Comparison of ENCODE assay signal across 19 mouse cellular contexts in genomic region chr14:40863022-40863421, GRCm38 (mm10). TPM values are rescaled to one million over a fixed set of nuclear protein-coding genes. Genes with fewer than 3 reads are reported as not detected.
DNase-seq lines count a peak whose midpoint lies in the region; ATAC-seq and TF ChIP-seq lines count a peak whose summit lies in the region.
"Had no signal": no experiment of that assay in that cellular context is flagged by ENCODE, and none has a peak within 500 bp of the region (broad histone marks: within the 10 kb centered on the region; RNA-seq: fewer than 3 reads in every experiment).

No protein-coding gene starts in this region.

- no peak for TF ChIP-seq EP300 in heart, adult 2 months (IDR thresholded peaks at IDR 0.05; ENCODE audit: insufficient read depth, low read depth, low read length)

- DNase-seq in heart, adult 2 months = no peak
- no peak for DNase-seq in heart, adult 18-20 months
- DNase-seq in liver = peak; percentile 22
- no peak for DNase-seq in liver, embryonic 11.5 days (ENCODE audit: low spot score)
- DNase-seq in ES-CJ7 (ENCODE audit: low read depth, low spot score) = peak; percentile 47
- no peak for DNase-seq in urinary bladder, postnatal 36 days (ENCODE audit: low spot score in 2 of 2)
- DNase-seq: adrenal gland, adult 8-10 months; cerebellum, adult 18-20 months; right cerebral cortex, postnatal 25 days had no signal

- H3K27ac ChIP-seq in heart, adult 2 months = no peak overlapping the region
- H3K27ac ChIP-seq in liver, embryonic 11.5 days (ENCODE audit: low read depth, low read length) = no peak overlapping the region
- no peak overlapping the region for H3K27ac ChIP-seq in liver, embryonic 12.5 days
- H3K27ac ChIP-seq: embryonic facial prominence, embryonic 15.5 days; forebrain, embryonic 12.5 days; hindbrain, embryonic 12.5 days; kidney, embryonic 15.5 days; liver, embryonic 15.5 days; neural tube, embryonic 12.5 days had no signal

- 0 out of 2 replicates have a peak, but pooled peaks have one; percentile 15 for TF ChIP-seq CTCF in heart, adult 2 months (IDR thresholded peaks at IDR 0.05)

- no peaks in the 10 kb centered on the region for H3K27me3 ChIP-seq in heart, adult 2 months (ENCODE audit: control insufficient read depth, insufficient read depth, low read length)
- H3K27me3 ChIP-seq in liver, embryonic 11.5 days (replicated peaks; ENCODE audit: control insufficient read depth, insufficient read depth, low read length) = no peaks in the 10 kb centered on the region
- H3K27me3 ChIP-seq in liver, embryonic 12.5 days (replicated peaks) = no peaks in the 10 kb centered on the region
- H3K27me3 ChIP-seq: embryonic facial prominence, embryonic 15.5 days; forebrain, embryonic 12.5 days; hindbrain, embryonic 12.5 days; kidney, embryonic 15.5 days; liver, embryonic 15.5 days; neural tube, embryonic 12.5 days had no signal

- no peaks in the 10 kb centered on the region for H3K79me2 ChIP-seq in heart, adult 2 months (replicated peaks; ENCODE audit: control insufficient read depth, insufficient read depth, low read length)

- H3K9ac ChIP-seq in heart, adult 2 months (ENCODE audit: low read depth, low read length) = no peak overlapping the region
- no peak overlapping the region for H3K9ac ChIP-seq in liver, embryonic 11.5 days (ENCODE audit: low read depth, low read length)
- no peak overlapping the region for H3K9ac ChIP-seq in liver, embryonic 12.5 days
- H3K9ac ChIP-seq: embryonic facial prominence, embryonic 15.5 days; forebrain, embryonic 12.5 days; hindbrain, embryonic 12.5 days; kidney, embryonic 15.5 days; liver, embryonic 15.5 days; neural tube, embryonic 12.5 days had no signal

- no peak overlapping the region for H3K4me3 ChIP-seq in heart, adult 2 months
- H3K4me3 ChIP-seq in liver, embryonic 11.5 days (ENCODE audit: low read depth, low read length) = no peak overlapping the region
- no peak overlapping the region for H3K4me3 ChIP-seq in liver, embryonic 12.5 days
- H3K4me3 ChIP-seq: embryonic facial prominence, embryonic 15.5 days; forebrain, embryonic 12.5 days; hindbrain, embryonic 12.5 days; kidney, embryonic 15.5 days; liver, embryonic 15.5 days; neural tube, embryonic 12.5 days had no signal

- H3K4me1 ChIP-seq in heart, adult 2 months (ENCODE audit: control insufficient read depth, insufficient read depth, low read length) = no peaks in the 10 kb centered on the region
- H3K4me1 ChIP-seq in liver, embryonic 11.5 days (replicated peaks; ENCODE audit: control insufficient read depth, insufficient read depth, low read length) = no peaks in the 10 kb centered on the region
- H3K4me1 ChIP-seq in liver, embryonic 12.5 days = peaks cover 14% of the 10 kb centered on the region
- H3K4me1 ChIP-seq: embryonic facial prominence, embryonic 15.5 days; forebrain, embryonic 12.5 days; hindbrain, embryonic 12.5 days; neural tube, embryonic 12.5 days had no signal

- no peak overlapping the region for H3K4me2 ChIP-seq in liver, embryonic 11.5 days
- H3K4me2 ChIP-seq in liver, embryonic 12.5 days = no peak overlapping the region
- H3K4me2 ChIP-seq: embryonic facial prominence, embryonic 15.5 days; forebrain, embryonic 12.5 days; hindbrain, embryonic 12.5 days; kidney, embryonic 15.5 days; liver, embryonic 15.5 days; neural tube, embryonic 12.5 days had no signal

- no peak for TF ChIP-seq POLR2A in heart, adult 2 months (IDR thresholded peaks at IDR 0.05; ENCODE audit: insufficient read depth, low read depth, low read length)

- H3K36me3 ChIP-seq in heart, adult 2 months (ENCODE audit: control insufficient read depth, insufficient read depth, low read length) = no peaks in the 10 kb centered on the region
- no peaks in the 10 kb centered on the region for H3K36me3 ChIP-seq in liver, embryonic 11.5 days (ENCODE audit: control insufficient read depth, insufficient read depth, low read length)
- H3K36me3 ChIP-seq in liver, embryonic 12.5 days = no peaks in the 10 kb centered on the region
- H3K36me3 ChIP-seq: embryonic facial prominence, embryonic 15.5 days; hindbrain, embryonic 12.5 days; kidney, embryonic 15.5 days; liver, embryonic 15.5 days had no signal

- ATAC-seq in liver, embryonic 11.5 days (replicated peaks; ENCODE audit: low FRiP score) = no peak; the same call in 1 of the 2 replicates
- peak; percentile 48; the same call in 1 of the 2 replicates for ATAC-seq in liver, embryonic 12.5 days
- no peak for ATAC-seq in erythroid progenitor cell, adult 5-6 weeks (replicated peaks; ENCODE audit: low FRiP score, poor library complexity, severe bottlenecking)

- intact Hi-C loops in heart, adult 2 months (cut with DNase I) = no loop called here

- H3K9me3 ChIP-seq in liver, embryonic 11.5 days (ENCODE audit: control insufficient read depth, low read length) = no peaks in the 10 kb centered on the region
- H3K9me3 ChIP-seq in liver, embryonic 12.5 days (replicated peaks) = no peaks in the 10 kb centered on the region
- H3K9me3 ChIP-seq: embryonic facial prominence, embryonic 15.5 days; forebrain, embryonic 12.5 days; kidney, embryonic 15.5 days; liver, embryonic 15.5 days; neural tube, embryonic 12.5 days had no signal

RNA-seq across cellular contexts. Expression of gene Sh2d4b, which starts 30.0 kb away (rescaled TPM):
- 1 to 10 TPM in 1 of 2 experiments, under 1 TPM in 1; 0.84 to 1.1 TPM for total RNA-seq in heart, adult 2 months (2021)
- polyA plus RNA-seq in heart, adult 2 months (2012; rRNA removed) = 0.14 and 0.18 TPM in 2 replicates
- total RNA-seq in heart, adult 18-20 months (2021) = under 1 TPM; 0.60 to 0.93 TPM
- polyA plus RNA-seq in liver, embryonic 11.5 days (2014; fragmentation: Nextera tagmentation; extraction: Ambion mirVana) = 0.43 and 0.86 TPM in 2 replicates
- polyA plus RNA-seq in liver, embryonic 12.5 days (2016; fragmentation: Nextera tagmentation; extraction: Ambion mirVana) = 0.16 and 0.20 TPM in 2 replicates
- not detected in 2 replicates for total RNA-seq in erythroid progenitor cell, adult 5-6 weeks (2015; ENCODE audit: low replicate concordance)
- total RNA-seq in erythroid progenitor cell, adult 5-6 weeks (2017; ENCODE audit: low replicate concordance) = 0.39 TPM in 1 of 2 replicates, not detected in the other
- total RNA-seq: granulocyte monocyte progenitor cell, adult 5-6 weeks; megakaryocyte progenitor cell, adult 5-6 weeks had no signal

Comparison
In these comparisons a context has a peak if more than half of its experiments do, and no peak if none do; other contexts are left out.
1. DNase-seq: peak in liver (single experiment) and ES-CJ7 (single experiment); none in heart, adult 2 months (0 of 2), heart, adult 18-20 months (0 of 2), liver, embryonic 11.5 days (single experiment) and urinary bladder, postnatal 36 days (0 of 2).